Mouse (Mus musculus): ENCODE measurements at regions not wholly inside any gene's neighbourhood (a gene's known extent, or its start where the extent isn't known, plus 50 kb on each side); places are given as distances from the start of the nearest gene placed in this dataset.

- no peak for TF ChIP-seq POLR2A (IDR thresholded peaks at IDR 0.05; ENCODE audit: extremely low read depth, insufficient read depth, low read length)
- TF ChIP-seq CTCF (IDR thresholded peaks at IDR 0.05; ENCODE audit: extremely low read depth, insufficient read depth, low read length): no peak
Observed at GRCm38 (mm10) chr15:25129572-25129971, 284.0 kb downstream of the Basp1 start.
